Mouse (Mus musculus) myocyte (in vitro differentiated cells): ENCODE measurements around the gene Stag1.

ENCODE experiments used
- CEBPB ChIP-seq: IDR thresholded peaks from 2 replicates; pipeline ENCODE4 v1.6.1; 2011; ENCODE audit warnings: mild to moderate bottlenecking, moderate library complexity; ENCODE audit not compliant: poor library complexity, insufficient read depth, severe bottlenecking
- POLR2AphosphoS2 ChIP-seq: IDR thresholded peaks from one replicate; pipeline ENCODE4 v1.6.1; 2011; ENCODE audit warnings: low read depth, control low read depth; ENCODE audit not compliant: insufficient read length

GRCm38 (mm10) chr9:100590462-100590861, 7.1 kb upstream of the Stag1 start:
- TF ChIP-seq CEBPB (no peak), POLR2AphosphoS2 (no peak)
